Mouse (Mus musculus): ENCODE measurements at regions not wholly inside any gene's neighbourhood (a gene's known extent, or its start where the extent isn't known, plus 50 kb on each side); places are given as distances from the start of the nearest gene placed in this dataset.

DNA sequence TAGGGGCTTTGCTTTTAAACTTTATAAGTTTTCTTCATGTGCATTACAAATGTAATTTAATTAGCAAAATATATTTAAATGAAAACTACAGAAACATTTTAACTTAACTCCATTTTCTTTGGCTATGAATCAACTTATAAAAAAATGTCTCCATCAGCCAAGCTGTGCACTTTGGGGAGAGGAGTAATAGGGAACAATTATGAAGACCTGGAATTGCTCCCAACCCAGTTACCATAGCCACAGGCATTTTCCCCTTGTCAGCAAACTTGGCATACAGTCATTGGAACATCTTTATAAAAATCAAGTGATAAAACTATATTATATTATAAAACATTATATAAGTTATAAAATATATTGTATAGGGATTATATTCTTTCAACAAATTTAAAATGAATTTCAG, 65.0 kb downstream of the Atxn7l3b start:
- Histone ChIP-seq H3K9ac (ENCODE audit: low read depth, low read length) (no peak overlapping the region), H3K27me3 (replicated peaks; ENCODE audit: control insufficient read depth, insufficient read depth, low read length) (no peaks in the 10 kb centered on the region), H3K4me3 (ENCODE audit: low read depth, low read length) (no peak overlapping the region), H3K4me1 (replicated peaks; ENCODE audit: control insufficient read depth, insufficient read depth, low read length) (no peaks in the 10 kb centered on the region), H3K9me3 (ENCODE audit: control insufficient read depth, low read length) (no peaks in the 10 kb centered on the region), H3K4me2 (no peak overlapping the region), H3K36me3 (ENCODE audit: control insufficient read depth, insufficient read depth, low read length) (no peaks in the 10 kb centered on the region), H3K27ac (ENCODE audit: low read depth, low read length) (no peak overlapping the region)
- DNase-seq (ENCODE audit: low spot score), result no peak
- ATAC-seq (replicated peaks; ENCODE audit: low FRiP score), result no peak

DNA sequence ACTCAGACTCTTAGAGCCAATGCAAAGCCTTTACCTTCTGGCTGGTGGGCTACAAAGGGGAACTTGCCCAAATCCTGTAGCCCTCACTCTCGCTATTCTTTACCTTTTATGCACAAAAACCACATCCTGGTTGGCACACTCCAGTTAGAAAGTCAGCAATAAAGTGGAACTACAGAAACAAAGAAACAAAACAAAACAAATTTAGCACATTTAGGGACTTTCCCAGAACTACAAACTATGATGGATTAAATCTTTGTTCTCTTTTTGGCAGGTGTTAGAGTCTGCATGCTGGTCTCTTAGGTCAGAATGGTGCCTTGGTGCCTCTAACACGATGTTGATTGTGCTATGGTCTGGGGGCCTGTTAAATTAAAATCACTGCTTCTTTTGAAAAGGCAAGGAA, 65.4 kb downstream of the Atxn7l3b start:
- Histone ChIP-seq H3K9me3 (ENCODE audit: control insufficient read depth, low read length) (no peaks in the 10 kb centered on the region), H3K4me2 (no peak overlapping the region), H3K4me3 (ENCODE audit: low read depth, low read length) (no peak overlapping the region), H3K4me1 (replicated peaks; ENCODE audit: control insufficient read depth, insufficient read depth, low read length) (no peaks in the 10 kb centered on the region), H3K27me3 (replicated peaks; ENCODE audit: control insufficient read depth, insufficient read depth, low read length) (no peaks in the 10 kb centered on the region), H3K27ac (ENCODE audit: low read depth, low read length) (no peak overlapping the region), H3K36me3 (ENCODE audit: control insufficient read depth, insufficient read depth, low read length) (no peaks in the 10 kb centered on the region), H3K9ac (ENCODE audit: low read depth, low read length) (no peak overlapping the region)
- ATAC-seq (replicated peaks; ENCODE audit: low FRiP score), result no peak
- WGBS, result 52% methylated on average over 2 of the region's 2 CpGs
- DNase-seq (ENCODE audit: low spot score), result no peak

DNA sequence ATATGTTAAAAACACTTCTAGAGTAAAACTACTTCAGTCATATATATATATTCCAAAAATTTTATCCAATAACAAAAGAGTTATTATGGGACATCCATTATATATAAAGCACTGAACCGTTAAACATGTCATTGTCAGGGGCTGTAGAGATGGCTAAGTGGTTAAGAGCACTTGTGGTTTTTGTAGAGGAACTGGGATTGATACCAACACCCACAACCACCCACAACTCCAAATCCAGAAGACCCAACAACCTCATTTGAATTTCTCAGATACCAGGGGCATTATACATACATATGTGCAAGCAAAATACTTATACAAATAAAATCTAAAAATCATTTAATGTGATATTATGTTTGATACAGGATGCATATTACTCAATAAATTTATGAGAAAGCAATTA, 76.8 kb downstream of the Atxn7l3b start:
- WGBS, result 57% methylated on average over 1 of the region's 1 CpGs
- Histone ChIP-seq H3K4me3 (ENCODE audit: low read depth, low read length) (no peak overlapping the region), H3K27me3 (replicated peaks; ENCODE audit: control insufficient read depth, insufficient read depth, low read length) (no peaks in the 10 kb centered on the region), H3K4me1 (replicated peaks; ENCODE audit: control insufficient read depth, insufficient read depth, low read length) (no peaks in the 10 kb centered on the region), H3K9me3 (ENCODE audit: control insufficient read depth, low read length) (no peaks in the 10 kb centered on the region), H3K27ac (ENCODE audit: low read depth, low read length) (no peak overlapping the region), H3K36me3 (ENCODE audit: control insufficient read depth, insufficient read depth, low read length) (no peaks in the 10 kb centered on the region), H3K9ac (ENCODE audit: low read depth, low read length) (no peak overlapping the region), H3K4me2 (no peak overlapping the region)
- ATAC-seq (replicated peaks; ENCODE audit: low FRiP score), result no peak
- DNase-seq (ENCODE audit: low spot score), result no peak

DNA sequence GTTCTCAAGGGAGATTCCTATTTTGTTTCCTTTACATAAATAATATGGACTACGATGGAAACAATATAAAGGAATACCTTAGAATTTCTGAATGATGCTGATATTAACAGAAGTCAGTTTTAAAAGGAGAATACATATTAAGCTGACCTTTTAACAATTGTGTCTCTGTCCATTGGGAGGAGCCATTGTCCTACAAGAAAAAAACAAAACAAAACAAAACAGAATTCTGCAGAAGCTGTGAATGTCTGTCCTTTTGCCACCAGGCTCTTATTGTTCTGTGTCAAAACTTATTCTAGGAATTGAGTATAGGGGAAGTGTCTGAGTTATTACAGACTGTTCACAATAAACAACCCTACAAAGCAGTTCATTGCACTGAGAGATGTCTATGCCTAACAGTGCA, 82.6 kb downstream of the Atxn7l3b start:
- DNase-seq (ENCODE audit: low spot score) (no peak), ATAC-seq (replicated peaks; ENCODE audit: low FRiP score) (no peak)
- H3K4me1 ChIP-seq (replicated peaks; ENCODE audit: control insufficient read depth, insufficient read depth, low read length), result no peaks in the 10 kb centered on the region
- no peak overlapping the region for H3K27ac ChIP-seq (ENCODE audit: low read depth, low read length)
- 60% methylated on average over 1 of the region's 1 CpGs for WGBS
- no peak overlapping the region for H3K9ac ChIP-seq (ENCODE audit: low read depth, low read length)
- H3K36me3 ChIP-seq (ENCODE audit: control insufficient read depth, insufficient read depth, low read length), result no peaks in the 10 kb centered on the region
- H3K4me2 ChIP-seq, result no peak overlapping the region
- H3K9me3 ChIP-seq (ENCODE audit: control insufficient read depth, low read length), result no peaks in the 10 kb centered on the region
- no peaks in the 10 kb centered on the region for H3K27me3 ChIP-seq (replicated peaks; ENCODE audit: control insufficient read depth, insufficient read depth, low read length)
- no peak overlapping the region for H3K4me3 ChIP-seq (ENCODE audit: low read depth, low read length)

DNA sequence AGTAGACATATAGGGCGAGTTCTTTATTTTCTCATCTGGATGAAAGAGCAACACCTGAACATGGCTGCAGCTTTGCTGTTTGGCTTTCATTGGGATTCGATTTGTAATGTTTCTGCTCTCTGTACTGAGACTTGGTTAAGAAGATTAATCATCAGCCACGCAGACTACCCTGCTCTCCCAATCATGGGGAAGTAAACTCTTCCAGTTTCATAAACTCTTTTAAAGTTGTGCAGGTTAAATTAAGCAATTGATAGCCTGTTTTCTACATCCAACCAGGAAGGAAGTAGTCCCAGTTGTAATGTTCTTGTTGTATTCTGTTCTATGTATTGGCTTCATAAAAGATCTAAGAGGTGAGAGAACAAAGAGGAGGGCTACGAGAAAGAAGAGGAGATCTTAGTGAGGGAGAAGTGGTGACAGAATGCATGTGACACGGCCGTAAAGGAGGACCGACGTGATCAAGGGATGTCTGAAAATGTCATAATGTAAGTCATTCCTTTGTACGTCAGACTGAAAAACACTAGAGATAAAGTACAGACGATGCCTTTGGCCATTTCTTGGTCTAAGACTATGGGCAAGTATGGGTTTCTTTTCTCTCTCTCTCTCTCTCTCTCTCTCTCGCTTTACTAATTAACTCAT, 91.3 kb downstream of the Atxn7l3b start:
- no peak overlapping the region for H3K4me3 ChIP-seq (ENCODE audit: low read depth, low read length)
- DNase-seq (ENCODE audit: low spot score), result no peak
- H3K27me3 ChIP-seq (replicated peaks; ENCODE audit: control insufficient read depth, insufficient read depth, low read length), result no peaks in the 10 kb centered on the region
- no peak overlapping the region for H3K4me2 ChIP-seq
- WGBS, result 78% methylated on average over 11 of the region's 11 CpGs
- ATAC-seq (replicated peaks; ENCODE audit: low FRiP score), result no peak
- H3K9me3 ChIP-seq (ENCODE audit: control insufficient read depth, low read length), result no peaks in the 10 kb centered on the region
- H3K36me3 ChIP-seq (ENCODE audit: control insufficient read depth, insufficient read depth, low read length), result no peaks in the 10 kb centered on the region
- H3K27ac ChIP-seq (ENCODE audit: low read depth, low read length), result no peak overlapping the region
- H3K9ac ChIP-seq (ENCODE audit: low read depth, low read length), result no peak overlapping the region
- H3K4me1 ChIP-seq (replicated peaks; ENCODE audit: control insufficient read depth, insufficient read depth, low read length), result no peaks in the 10 kb centered on the region

DNA sequence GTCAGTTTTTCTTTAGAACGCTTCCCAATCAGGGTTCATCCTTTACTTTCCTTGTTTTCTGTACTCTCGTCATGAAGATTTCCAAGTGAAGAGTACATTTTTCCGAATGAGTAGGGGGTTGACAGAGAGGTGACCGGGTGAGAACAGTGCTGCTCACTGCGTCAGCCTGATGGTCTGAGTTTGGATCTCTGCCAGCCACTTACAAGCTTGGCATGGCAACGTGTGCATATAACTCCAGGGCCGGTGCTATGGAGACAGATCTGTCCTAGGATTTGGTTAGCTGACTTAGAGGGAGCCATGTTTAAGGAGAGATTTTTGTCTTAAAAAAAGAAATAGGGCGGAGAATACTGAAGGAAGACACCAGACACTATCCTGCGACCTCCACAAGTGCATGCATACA, 92.8 kb downstream of the Atxn7l3b start:
- ATAC-seq (replicated peaks; ENCODE audit: low FRiP score), result no peak
- no peaks in the 10 kb centered on the region for H3K4me1 ChIP-seq (replicated peaks; ENCODE audit: control insufficient read depth, insufficient read depth, low read length)
- no peak for DNase-seq (ENCODE audit: low spot score)
- no peak overlapping the region for H3K27ac ChIP-seq (ENCODE audit: low read depth, low read length)
- no peaks in the 10 kb centered on the region for H3K27me3 ChIP-seq (replicated peaks; ENCODE audit: control insufficient read depth, insufficient read depth, low read length)
- no peak overlapping the region for H3K4me3 ChIP-seq (ENCODE audit: low read depth, low read length)
- H3K4me2 ChIP-seq, result no peak overlapping the region
- H3K36me3 ChIP-seq (ENCODE audit: control insufficient read depth, insufficient read depth, low read length), result no peaks in the 10 kb centered on the region
- no peak overlapping the region for H3K9ac ChIP-seq (ENCODE audit: low read depth, low read length)
- no peaks in the 10 kb centered on the region for H3K9me3 ChIP-seq (ENCODE audit: control insufficient read depth, low read length)
- 82% methylated on average over 9 of the region's 9 CpGs for WGBS

DNA sequence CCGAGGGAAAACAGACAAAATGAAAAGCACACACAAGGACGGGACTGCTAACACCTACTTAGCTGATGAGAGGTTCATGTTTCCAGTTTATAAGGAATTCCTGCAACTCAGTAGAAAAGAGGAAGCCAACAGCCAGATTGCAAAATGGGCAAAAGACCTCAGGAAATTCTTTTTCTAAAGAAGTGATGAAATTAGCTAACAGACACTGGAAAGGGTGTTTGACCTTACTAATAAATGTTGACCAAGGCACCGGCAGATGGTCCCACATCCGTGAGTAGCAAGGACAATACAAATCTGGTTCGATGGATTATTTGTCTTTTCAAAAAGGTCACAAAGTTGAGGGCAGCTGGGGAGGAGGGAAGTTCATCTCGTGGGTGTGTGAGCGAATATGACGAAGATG, 93.3 kb downstream of the Atxn7l3b start:
- DNase-seq (ENCODE audit: low spot score) (no peak), ATAC-seq (replicated peaks; ENCODE audit: low FRiP score) (no peak)
- Histone ChIP-seq H3K4me2 (no peak overlapping the region), H3K9me3 (ENCODE audit: control insufficient read depth, low read length) (no peaks in the 10 kb centered on the region), H3K27me3 (replicated peaks; ENCODE audit: control insufficient read depth, insufficient read depth, low read length) (no peaks in the 10 kb centered on the region), H3K9ac (ENCODE audit: low read depth, low read length) (no peak overlapping the region), H3K4me3 (ENCODE audit: low read depth, low read length) (no peak overlapping the region), H3K4me1 (replicated peaks; ENCODE audit: control insufficient read depth, insufficient read depth, low read length) (no peaks in the 10 kb centered on the region), H3K27ac (ENCODE audit: low read depth, low read length) (no peak overlapping the region), H3K36me3 (ENCODE audit: control insufficient read depth, insufficient read depth, low read length) (no peaks in the 10 kb centered on the region)
- 74% methylated on average over 8 of the region's 8 CpGs for WGBS

DNA sequence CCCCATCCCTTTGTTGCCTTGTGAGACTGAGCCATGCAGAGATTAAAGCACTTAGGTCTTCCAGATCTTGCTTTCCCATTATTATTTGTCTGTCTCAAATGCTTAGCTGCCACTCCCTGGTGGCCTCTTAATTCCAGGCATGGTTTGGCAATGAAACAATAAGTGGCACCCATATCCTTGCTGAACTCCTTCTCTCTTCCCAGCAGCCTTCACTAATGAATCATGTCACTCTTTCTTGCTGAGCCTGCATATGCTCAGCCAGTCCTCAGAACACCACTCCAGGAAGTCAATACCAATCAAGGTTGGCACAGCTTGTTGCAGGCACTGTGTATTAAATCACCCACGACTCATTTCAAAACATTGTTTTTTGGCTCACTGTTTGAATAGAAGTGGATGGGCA, 118.6 kb downstream of the Atxn7l3b start:
- Histone ChIP-seq H3K4me3 (ENCODE audit: low read depth, low read length) (no peak overlapping the region), H3K4me2 (no peak overlapping the region), H3K4me1 (replicated peaks; ENCODE audit: control insufficient read depth, insufficient read depth, low read length) (no peaks in the 10 kb centered on the region), H3K27me3 (replicated peaks; ENCODE audit: control insufficient read depth, insufficient read depth, low read length) (no peaks in the 10 kb centered on the region), H3K27ac (ENCODE audit: low read depth, low read length) (no peak overlapping the region), H3K9ac (ENCODE audit: low read depth, low read length) (no peak overlapping the region), H3K9me3 (ENCODE audit: control insufficient read depth, low read length) (no peaks in the 10 kb centered on the region), H3K36me3 (ENCODE audit: control insufficient read depth, insufficient read depth, low read length) (no peaks in the 10 kb centered on the region)
- 56% methylated on average over 1 of the region's 1 CpGs for WGBS
- ATAC-seq (replicated peaks; ENCODE audit: low FRiP score) (no peak), DNase-seq (ENCODE audit: low spot score) (no peak)

DNA sequence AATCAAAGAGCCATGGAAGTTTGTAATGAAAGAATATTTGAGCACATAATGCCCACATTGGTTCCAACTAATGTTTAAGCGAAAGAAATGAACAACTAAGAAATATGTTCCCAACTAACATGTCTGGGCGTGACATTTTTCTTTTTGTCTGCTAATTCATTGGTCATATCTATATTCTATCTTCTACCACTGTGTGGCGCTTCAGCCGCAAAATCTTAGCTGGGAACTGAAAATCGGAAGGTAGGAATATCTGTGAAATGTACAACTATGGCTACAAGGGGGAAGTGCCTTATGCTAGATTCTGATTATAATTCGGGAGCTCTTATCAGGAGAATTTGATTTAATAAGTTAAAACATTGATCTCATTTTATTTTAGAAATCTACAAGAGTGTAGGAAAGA, 125.2 kb downstream of the Atxn7l3b start:
- Histone ChIP-seq H3K36me3 (ENCODE audit: control insufficient read depth, insufficient read depth, low read length) (no peaks in the 10 kb centered on the region), H3K27me3 (replicated peaks; ENCODE audit: control insufficient read depth, insufficient read depth, low read length) (no peaks in the 10 kb centered on the region), H3K4me2 (no peak overlapping the region), H3K27ac (ENCODE audit: low read depth, low read length) (no peak overlapping the region), H3K4me1 (replicated peaks; ENCODE audit: control insufficient read depth, insufficient read depth, low read length) (no peaks in the 10 kb centered on the region), H3K9ac (ENCODE audit: low read depth, low read length) (no peak overlapping the region), H3K4me3 (ENCODE audit: low read depth, low read length) (no peak overlapping the region), H3K9me3 (ENCODE audit: control insufficient read depth, low read length) (no peaks in the 10 kb centered on the region)
- WGBS, result 50% methylated on average over 6 of the region's 6 CpGs
- ATAC-seq (replicated peaks; ENCODE audit: low FRiP score) (no peak), DNase-seq (ENCODE audit: low spot score) (no peak)

All from liver, embryonic 11.5 days (tissue).